Mouse (Mus musculus) macrophage (primary cell): ENCODE measurements around the gene Phgr1. TPM values are rescaled to one million over a fixed set of nuclear protein-coding genes. Genes with fewer than 3 reads are reported as not detected.

Experiments used
- H3K27ac ChIP-seq: fragments of 350-480 bp; formaldehyde crosslinking; 2 replicates; pipeline ENCODE4 v1.9.0; 2021
- H3K36me3 ChIP-seq: fragments of 350-480 bp; formaldehyde crosslinking; 2 replicates; pipeline ENCODE4 v1.9.0; 2021; ENCODE audit errors: inconsistent target
- H3K4me3 ChIP-seq: fragments of 350-480 bp; formaldehyde crosslinking; 2 replicates; pipeline ENCODE4 v1.9.0; 2021; ENCODE audit errors: inconsistent target
- H3K79me2 ChIP-seq: fragments of 350-480 bp; formaldehyde crosslinking; 2 replicates; pipeline ENCODE4 v1.9.0; 2021; ENCODE audit errors: inconsistent target
- WGBS: methylation state at CpG from one replicate; pipeline ENCODE4 v1.1.7; 2026; ENCODE audit warnings: inconsistent platforms; ENCODE audit not compliant: missing documents; 5-methylcytosine and 5-hydroxymethylcytosine counted together
- polyA plus RNA-seq: library from polyadenylated mRNA; stranded (reverse); fragments of 250-400 nt; gene quantifications from 3 replicates; pipeline ENCODE4 v1.2.4, GENCODE M21; 2018; ENCODE audit warnings: inconsistent platforms

The Phgr1 gene
- polyA plus RNA-seq, 1 experiment from 2014 or later: not detected

DNA sequence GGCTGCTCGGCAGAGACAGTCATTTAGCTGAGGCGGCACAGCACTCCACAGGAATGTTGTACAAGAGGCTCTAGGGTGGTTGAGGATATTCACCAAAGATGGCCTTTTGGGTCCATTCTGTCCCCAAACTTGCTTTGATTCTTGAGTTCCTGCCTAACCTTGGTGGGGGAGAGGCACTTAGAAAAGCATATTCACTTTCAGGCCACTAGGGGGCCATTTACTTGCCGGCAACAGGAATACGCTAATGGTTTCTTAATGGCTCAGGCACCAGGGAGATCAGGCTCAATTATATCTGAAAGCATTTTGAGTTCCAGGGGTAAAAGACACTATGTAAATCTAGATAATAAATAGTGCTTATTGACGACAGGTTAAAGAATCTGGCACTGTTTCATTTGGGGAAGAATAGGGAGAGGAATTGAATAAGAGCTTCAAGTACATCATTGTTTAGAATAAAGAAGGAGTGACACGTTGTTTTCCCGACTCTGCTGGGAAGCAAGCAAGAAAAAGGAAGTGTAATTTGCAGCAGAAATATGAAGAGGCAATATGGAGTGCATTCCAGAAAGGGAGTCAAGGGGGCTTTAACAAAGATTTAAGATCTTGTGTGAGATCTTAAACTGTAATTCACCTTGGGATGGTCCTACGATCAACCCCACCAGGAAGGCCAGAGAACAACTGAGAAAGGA is 29.2 kb upstream of the Phgr1 start:
- 22% methylated on average over 8 of the region's 8 CpGs for WGBS
- no peak overlapping the region for H3K27ac ChIP-seq
- H3K36me3 ChIP-seq: no peaks in the 10 kb centered on the region
- H3K4me3 ChIP-seq: no peak overlapping the region
- no peaks in the 10 kb centered on the region for H3K79me2 ChIP-seq

DNA sequence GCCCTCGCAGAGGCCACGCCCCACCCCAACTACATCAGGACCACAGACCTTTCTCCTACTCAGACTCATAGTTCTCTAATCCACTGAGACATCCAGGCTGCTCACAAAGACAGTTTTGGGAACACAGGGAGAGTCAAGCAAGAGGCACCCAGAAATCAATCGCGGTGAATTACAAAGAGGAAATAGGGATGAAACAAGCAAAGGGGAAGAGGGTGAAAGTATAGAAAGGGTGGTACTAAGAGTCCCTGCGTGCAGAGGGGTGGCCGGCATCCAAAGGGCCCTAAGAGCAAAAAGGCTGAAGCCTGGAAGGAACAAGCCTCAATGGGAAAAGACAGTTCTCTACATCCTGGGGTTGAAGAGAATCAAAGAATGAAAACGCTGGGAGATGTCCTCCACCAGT is 27.9 kb upstream of the Phgr1 start:
- 6% methylated on average over 7 of the region's 7 CpGs for WGBS
- Histone ChIP-seq H3K36me3 (no peaks in the 10 kb centered on the region), H3K27ac (no peak overlapping the region), H3K4me3 (no peak overlapping the region), H3K79me2 (no peaks in the 10 kb centered on the region)

GRCm38 (mm10) chr2:118745232-118745884 is 27.2 kb upstream of the Phgr1 start, which contains the start of gene Inafm2:
Inafm2 (plus strand) TSS chr2:118745758.
- H3K79me2 ChIP-seq: no peaks in the 10 kb centered on the region
- no peak within 1 kb of the TSS for H3K27ac ChIP-seq
- H3K36me3 ChIP-seq: no peaks in the 10 kb centered on the region
- under 1% methylated on average over 35 of the region's 57 CpGs for WGBS
- peak within 1 kb of the TSS; percentile 27 for H3K4me3 ChIP-seq

DNA sequence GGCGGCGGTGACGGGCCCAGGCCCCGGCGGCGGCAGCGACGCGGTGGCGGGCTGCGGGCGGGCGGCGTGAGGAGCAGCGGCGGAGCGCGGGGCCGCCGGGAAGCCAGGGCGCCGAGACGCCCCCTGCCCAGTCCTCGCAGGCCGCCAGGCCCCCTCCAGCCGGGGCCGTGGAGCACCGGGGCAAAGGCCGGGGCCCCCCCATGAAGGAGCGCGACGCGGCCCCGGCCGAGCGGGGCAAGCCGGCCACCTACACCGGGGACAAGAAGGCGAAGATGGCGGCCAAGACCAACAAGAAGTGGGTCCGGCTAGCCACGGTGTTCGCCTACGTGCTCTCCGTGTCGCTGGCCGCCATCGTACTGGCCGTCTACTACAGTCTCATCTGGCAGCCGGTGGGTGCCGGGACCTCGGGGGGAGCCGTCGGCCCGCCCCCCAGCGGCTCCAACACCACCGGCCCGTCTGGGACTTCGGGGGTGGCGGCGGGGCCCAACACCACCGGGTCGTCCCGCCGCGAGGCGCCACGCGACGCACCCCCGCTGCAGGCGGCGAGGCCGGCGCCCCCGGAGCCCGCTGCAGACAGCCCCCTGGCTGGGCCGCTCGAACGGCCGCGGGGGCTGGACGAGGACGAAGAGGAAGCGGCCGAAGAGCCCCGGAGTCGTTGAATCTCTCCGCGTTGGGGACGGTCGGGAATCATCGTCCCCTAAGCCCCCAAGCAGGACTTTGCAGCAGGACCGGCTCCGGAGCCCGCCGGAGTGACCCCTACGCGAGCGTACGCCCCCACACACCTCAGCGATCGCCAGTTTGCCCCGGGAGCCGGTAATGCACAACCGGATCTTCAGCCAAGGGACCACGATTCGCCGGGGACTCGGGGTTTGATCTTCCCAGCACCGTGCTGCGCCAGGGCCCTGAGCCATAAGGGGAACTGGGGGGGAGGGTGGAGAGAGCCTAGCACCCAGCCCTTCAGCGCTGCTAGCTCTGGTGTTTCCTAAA is 26.4 kb upstream of the Phgr1 start:
- H3K27ac ChIP-seq: no peak overlapping the region
- H3K36me3 ChIP-seq: no peaks in the 10 kb centered on the region
- no peaks in the 10 kb centered on the region for H3K79me2 ChIP-seq
- WGBS: 2% methylated on average over 107 of the region's 113 CpGs
- peak overlapping the region; percentile 14; the same call in 1 of the 2 replicates for H3K4me3 ChIP-seq

GRCm38 (mm10) chr2:118747301-118747960 is 25.1 kb upstream of the Phgr1 start:
- H3K27ac ChIP-seq: no peak overlapping the region
- H3K36me3 ChIP-seq: no peaks in the 10 kb centered on the region
- no peak overlapping the region for H3K4me3 ChIP-seq
- 37% methylated on average over 10 of the region's 10 CpGs for WGBS
- H3K79me2 ChIP-seq: no peaks in the 10 kb centered on the region

GRCm38 (mm10) chr2:118749341-118749884 is 23.2 kb upstream of the Phgr1 start:
- Histone ChIP-seq H3K79me2 (no peaks in the 10 kb centered on the region), H3K27ac (no peak overlapping the region), H3K4me3 (no peak overlapping the region), H3K36me3 (no peaks in the 10 kb centered on the region)
- 83% methylated on average over 10 of the region's 10 CpGs for WGBS

GRCm38 (mm10) chr2:118750476-118750875 is 22.1 kb upstream of the Phgr1 start:
- Histone ChIP-seq H3K27ac (no peak overlapping the region), H3K79me2 (no peaks in the 10 kb centered on the region), H3K4me3 (no peak overlapping the region), H3K36me3 (no peaks in the 10 kb centered on the region)
- 54% methylated on average over 8 of the region's 8 CpGs for WGBS

- WGBS: 94% methylated on average over 16 of the region's 16 CpGs
Measured at GRCm38 (mm10) chr2:118751896-118752791, 20.4 kb upstream of the Phgr1 start.

DNA sequence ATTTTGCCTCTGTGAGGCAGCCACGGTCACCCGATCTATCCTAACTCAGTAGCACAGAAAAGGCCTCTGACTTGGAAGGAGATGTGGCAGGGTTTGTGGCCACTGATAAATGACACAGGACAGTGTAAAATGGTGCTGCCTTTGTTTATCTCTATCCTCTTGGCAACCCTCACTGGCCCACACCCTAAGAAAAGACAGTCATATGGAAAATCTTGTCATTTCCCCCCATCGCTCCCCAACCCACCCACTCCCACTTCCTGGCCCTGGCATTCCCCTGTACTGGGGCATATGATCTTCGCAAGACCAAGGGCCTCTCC is 19.8 kb upstream of the Phgr1 start:
- no peak overlapping the region for H3K27ac ChIP-seq

More at GRCm38 (mm10) chr2:118751896-118752791, 20.4 kb upstream of the Phgr1 start:
- Histone ChIP-seq H3K36me3 (no peaks in the 10 kb centered on the region), H3K79me2 (no peaks in the 10 kb centered on the region), H3K27ac (no peak overlapping the region), H3K4me3 (no peak overlapping the region)

DNA sequence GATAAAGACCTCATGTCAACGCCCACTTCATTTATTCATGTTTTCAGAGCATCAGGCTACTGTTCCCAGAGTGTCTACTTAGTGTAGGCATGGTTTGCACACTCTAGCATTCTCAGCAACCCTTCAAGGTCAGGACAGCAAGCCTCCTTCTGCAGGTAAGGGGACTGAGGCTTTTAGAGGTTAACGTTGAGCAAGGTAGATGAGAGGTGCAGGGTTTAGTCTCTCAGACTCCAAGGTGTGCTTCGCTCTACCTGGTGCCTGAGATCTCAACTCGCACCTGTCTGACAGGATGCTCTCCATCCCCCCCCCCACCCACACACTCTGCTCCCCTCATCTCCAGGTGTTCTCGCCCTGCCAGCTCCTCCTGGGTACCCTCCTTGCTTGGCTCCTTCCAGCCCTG is 18.4 kb upstream of the Phgr1 start:
- Histone ChIP-seq H3K79me2 (no peaks in the 10 kb centered on the region), H3K27ac (no peak overlapping the region), H3K4me3 (no peak overlapping the region), H3K36me3 (no peaks in the 10 kb centered on the region)
- 96% methylated on average over 5 of the region's 5 CpGs for WGBS

More for the DNA sequence above, 19.8 kb upstream of the Phgr1 start:
- H3K79me2 ChIP-seq: no peaks in the 10 kb centered on the region
- no peak overlapping the region for H3K4me3 ChIP-seq
- 94% methylated on average over 3 of the region's 4 CpGs for WGBS
- H3K36me3 ChIP-seq: no peaks in the 10 kb centered on the region

DNA sequence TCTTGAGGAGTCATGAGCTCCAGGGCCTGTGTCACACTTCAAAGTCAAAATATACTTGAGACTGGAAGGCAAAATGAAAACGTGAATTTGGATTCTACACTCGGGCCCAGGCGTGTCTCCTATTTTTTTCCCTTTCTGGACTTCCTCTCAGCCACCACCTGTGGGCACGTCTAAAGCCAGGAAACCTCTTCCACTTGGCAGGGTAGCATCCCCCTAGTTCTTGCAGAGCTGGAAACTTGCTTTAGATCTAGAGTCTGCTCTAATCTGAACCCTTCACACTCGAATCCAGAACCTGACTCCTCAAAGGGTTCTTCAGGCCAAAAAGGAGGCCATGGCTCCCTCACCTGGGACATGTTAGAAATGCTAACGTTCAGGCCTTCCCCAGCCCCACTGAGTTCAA is 17.2 kb upstream of the Phgr1 start:
- Histone ChIP-seq H3K79me2 (no peaks in the 10 kb centered on the region), H3K36me3 (no peaks in the 10 kb centered on the region), H3K27ac (no peak overlapping the region), H3K4me3 (no peak overlapping the region)
- 73% methylated on average over 6 of the region's 6 CpGs for WGBS

DNA sequence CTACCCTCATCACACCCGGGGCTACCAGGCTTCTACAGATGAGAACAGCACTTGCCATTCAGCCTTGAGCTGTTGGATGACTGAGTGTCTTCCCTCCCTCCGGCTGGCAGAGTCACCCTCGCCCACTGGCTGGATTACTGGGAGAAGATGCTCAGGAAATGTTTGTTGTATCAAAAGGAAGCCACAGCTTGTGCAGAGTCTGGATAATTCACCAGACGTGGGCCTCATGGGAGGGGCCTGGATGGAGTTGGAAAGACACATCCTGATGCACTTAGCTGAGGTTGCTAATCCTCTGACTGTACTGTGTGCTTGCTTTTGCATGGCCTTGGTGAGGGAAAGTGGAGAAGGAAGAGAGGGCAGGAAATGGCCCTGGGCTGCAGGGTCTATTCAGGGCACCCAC is 16.5 kb upstream of the Phgr1 start:
- Histone ChIP-seq H3K36me3 (no peaks in the 10 kb centered on the region), H3K27ac (no peak overlapping the region), H3K79me2 (no peaks in the 10 kb centered on the region), H3K4me3 (no peak overlapping the region)
- 86% methylated on average over 4 of the region's 4 CpGs for WGBS

DNA sequence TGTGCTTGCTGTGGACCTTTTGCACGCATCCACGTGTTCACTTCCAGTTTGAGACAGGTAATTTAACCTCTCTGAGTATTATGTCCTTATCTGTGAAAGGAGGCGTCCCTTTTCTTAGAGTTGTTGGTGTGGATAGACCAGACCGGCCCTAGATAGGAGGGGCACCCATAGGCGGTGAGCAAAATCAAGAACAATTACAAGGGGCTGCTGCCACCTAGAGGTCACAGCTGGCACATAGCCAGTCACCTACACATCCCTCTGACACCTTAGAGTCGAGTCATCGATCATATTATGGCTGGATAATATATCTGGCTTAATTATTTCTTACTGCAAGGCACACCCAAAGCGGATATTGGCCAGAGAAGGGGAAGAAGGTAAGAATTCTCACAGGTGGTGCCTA is 12.7 kb upstream of the Phgr1 start:
- no peaks in the 10 kb centered on the region for H3K36me3 ChIP-seq
- WGBS: 20% methylated on average over 7 of the region's 8 CpGs
- no peak overlapping the region for H3K27ac ChIP-seq
- H3K79me2 ChIP-seq: no peaks in the 10 kb centered on the region
- no peak overlapping the region for H3K4me3 ChIP-seq
